Mouse (Mus musculus): ENCODE data around the gene Cdk19. TPM values are rescaled to one million over a fixed set of nuclear protein-coding genes. Genes with fewer than 3 reads are reported as not detected.
A peak's percentile ranks its signal among the peaks of the same experiment; 100 is the strongest.

Cdk19 gene
- total RNA-seq, 2 experiments from 2014 or later, result 30.5 to 31.7 TPM

GRCm38 (mm10) chr10:40349631-40350177 is 10.3 kb downstream of the Cdk19 start:
- peak; percentile 38 to 48 for DNase-seq

- DNase-seq, result no peak
Observed at GRCm38 (mm10) chr10:40350245-40350932, 11.0 kb downstream of the Cdk19 start.

GRCm38 (mm10) chr10:40351156-40351555 is 11.8 kb downstream of the Cdk19 start:
- DNase-seq, result no peak

GRCm38 (mm10) chr10:40354081-40354480 is 14.7 kb downstream of the Cdk19 start:
- no peak for DNase-seq

GRCm38 (mm10) chr10:40354556-40354955 is 15.2 kb downstream of the Cdk19 start:
- DNase-seq, result no peak

- no peak for DNase-seq
Observed at GRCm38 (mm10) chr10:40358166-40358565, 18.8 kb downstream of the Cdk19 start.

GRCm38 (mm10) chr10:40359131-40359530 is 19.8 kb downstream of the Cdk19 start:
- no peak for DNase-seq

- no peak for DNase-seq
Observed at GRCm38 (mm10) chr10:40363004-40363403, 23.6 kb downstream of the Cdk19 start.

- DNase-seq, result no peak
Observed at GRCm38 (mm10) chr10:40364642-40365361, 25.4 kb downstream of the Cdk19 start.

- no peak for DNase-seq
Observed at GRCm38 (mm10) chr10:40365991-40366390, 26.6 kb downstream of the Cdk19 start.

GRCm38 (mm10) chr10:40368516-40368915 is 29.2 kb downstream of the Cdk19 start:
- DNase-seq, result no peak

- DNase-seq, result no peak
Observed at GRCm38 (mm10) chr10:40370156-40370555, 30.8 kb downstream of the Cdk19 start.

- no peak for DNase-seq
Observed at GRCm38 (mm10) chr10:40371184-40371913, 32.0 kb downstream of the Cdk19 start.

GRCm38 (mm10) chr10:40371914-40372675 is 32.7 kb downstream of the Cdk19 start:
- DNase-seq, result peak; percentile 32 to 37

- DNase-seq, result no peak
Observed at GRCm38 (mm10) chr10:40373749-40374148, 34.4 kb downstream of the Cdk19 start.

GRCm38 (mm10) chr10:40374828-40375227 is 35.5 kb downstream of the Cdk19 start:
- no peak for DNase-seq

GRCm38 (mm10) chr10:40376286-40376685 is 36.9 kb downstream of the Cdk19 start:
- peak; percentile 20 to 35 for DNase-seq

- no peak for DNase-seq
Observed at GRCm38 (mm10) chr10:40378284-40378683, 38.9 kb downstream of the Cdk19 start.

- DNase-seq, result no peak
Observed at GRCm38 (mm10) chr10:40379682-40380081, 40.3 kb downstream of the Cdk19 start.

- DNase-seq, result no peak
Observed at GRCm38 (mm10) chr10:40385397-40385796, 46.0 kb downstream of the Cdk19 start.

- no peak for DNase-seq
Observed at GRCm38 (mm10) chr10:40386126-40386525, 46.8 kb downstream of the Cdk19 start.

- DNase-seq, result no peak
Observed at GRCm38 (mm10) chr10:40393447-40394143, 54.2 kb downstream of the Cdk19 start.
